Mouse (Mus musculus): ENCODE measurements around the gene Cdrt4.

The Cdrt4 gene

DNA sequence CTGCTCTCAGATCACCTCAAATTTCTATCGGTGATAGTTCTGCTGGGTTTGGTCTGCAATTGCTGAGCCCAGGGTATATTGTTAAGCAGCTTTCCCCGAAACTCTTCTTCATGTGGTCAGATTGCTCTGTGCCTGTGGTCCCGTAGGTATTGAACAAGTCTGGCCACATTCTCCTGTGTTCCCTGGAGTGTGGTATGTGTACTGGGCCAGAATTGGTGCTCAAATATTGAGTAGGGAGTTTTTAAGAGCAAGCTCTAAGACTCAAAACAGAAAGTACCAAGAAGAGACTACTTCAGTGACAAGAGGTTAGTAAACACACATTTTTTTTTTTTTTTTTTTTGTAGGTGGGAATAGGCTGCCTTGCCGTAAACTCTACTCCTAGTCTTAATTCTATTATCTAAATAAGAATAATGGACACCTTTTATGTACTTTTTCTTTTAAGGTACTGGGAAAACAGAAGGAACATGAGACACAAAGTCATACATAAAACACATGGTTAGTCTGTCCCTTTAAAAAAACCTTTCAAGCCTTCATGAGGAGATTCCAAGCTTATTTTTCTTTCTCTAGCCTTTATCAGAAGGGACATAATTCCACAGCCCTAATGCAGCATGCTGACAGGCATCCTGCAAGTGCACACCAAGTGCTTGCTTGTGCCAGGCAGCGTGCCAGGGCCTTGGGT, 46.2 kb downstream of the Cdrt4 start:
- peak; percentile 77 for DNase-seq

GRCm38 (mm10) chr11:62997718-62998281, 46.8 kb downstream of the Cdrt4 start:
- DNase-seq: peak; percentile 59

- DNase-seq: no peak
These were observed 49.1 kb downstream of the Cdrt4 start for GRCm38 (mm10) chr11:63000126-63000525.

DNA sequence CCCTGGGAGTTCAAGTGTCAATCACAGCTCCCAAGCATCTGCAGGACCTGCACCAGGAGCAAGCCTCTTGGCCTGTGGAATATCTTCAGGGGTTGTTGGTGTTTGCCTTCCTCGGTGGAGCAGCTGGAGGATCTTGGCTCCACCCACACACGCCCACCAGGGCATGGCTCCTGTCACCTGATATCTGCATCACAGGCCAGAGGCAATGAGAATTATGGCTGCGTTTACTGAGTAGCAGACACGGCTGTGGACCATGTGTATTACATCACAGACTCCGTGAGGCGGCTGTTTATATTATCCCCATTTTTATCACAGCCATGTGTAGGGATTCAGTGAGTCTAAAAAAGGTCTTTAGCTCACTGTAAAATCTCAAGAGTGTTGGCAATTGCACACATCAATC, 53.6 kb downstream of the Cdrt4 start:
- DNase-seq: no peak

DNA sequence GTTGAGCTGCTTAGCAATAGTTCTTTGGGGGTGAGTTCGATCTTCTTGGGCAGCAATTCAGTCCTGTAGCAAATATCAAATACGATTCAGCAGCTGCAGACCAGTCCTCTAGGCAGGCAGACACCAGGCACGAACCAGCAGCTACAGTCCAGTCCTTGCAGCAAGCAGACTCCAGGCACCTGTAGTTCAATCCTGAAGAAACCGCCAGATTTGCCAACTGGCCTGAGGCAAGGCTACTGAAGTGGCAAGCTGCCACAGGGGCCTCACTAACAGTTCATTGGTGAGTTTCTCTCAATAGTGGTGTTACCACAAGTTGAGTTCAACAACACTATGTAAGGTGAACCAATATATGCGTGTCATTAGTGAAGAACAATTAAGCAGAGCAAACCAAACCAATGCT, 56.4 kb downstream of the Cdrt4 start:
- no peak for DNase-seq

DNA sequence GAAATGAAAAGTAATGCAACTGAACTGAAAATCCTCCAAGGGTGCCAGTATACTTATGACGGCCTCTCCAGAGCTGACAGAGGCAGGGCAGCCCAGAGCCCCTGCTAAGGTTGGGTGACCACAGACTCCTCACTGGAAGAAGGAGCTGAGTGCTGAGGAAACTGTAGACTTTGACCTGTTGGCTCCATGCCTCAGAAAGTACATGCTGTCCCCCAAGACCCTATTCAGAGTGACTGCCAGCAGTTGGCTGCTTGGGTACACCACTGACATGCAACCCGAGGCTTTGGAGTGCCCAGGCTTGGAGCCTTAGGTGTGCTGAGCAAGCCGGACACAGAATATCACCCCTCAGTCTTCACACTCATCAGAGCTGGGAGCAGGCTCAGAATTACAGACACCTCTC, 57.0 kb downstream of the Cdrt4 start:
- no peak for DNase-seq

- no peak for DNase-seq
These were observed 58.8 kb downstream of the Cdrt4 start for GRCm38 (mm10) chr11:63009761-63010160.

- DNase-seq: no peak
These were observed 66.5 kb downstream of the Cdrt4 start for GRCm38 (mm10) chr11:63017327-63018082.

DNA sequence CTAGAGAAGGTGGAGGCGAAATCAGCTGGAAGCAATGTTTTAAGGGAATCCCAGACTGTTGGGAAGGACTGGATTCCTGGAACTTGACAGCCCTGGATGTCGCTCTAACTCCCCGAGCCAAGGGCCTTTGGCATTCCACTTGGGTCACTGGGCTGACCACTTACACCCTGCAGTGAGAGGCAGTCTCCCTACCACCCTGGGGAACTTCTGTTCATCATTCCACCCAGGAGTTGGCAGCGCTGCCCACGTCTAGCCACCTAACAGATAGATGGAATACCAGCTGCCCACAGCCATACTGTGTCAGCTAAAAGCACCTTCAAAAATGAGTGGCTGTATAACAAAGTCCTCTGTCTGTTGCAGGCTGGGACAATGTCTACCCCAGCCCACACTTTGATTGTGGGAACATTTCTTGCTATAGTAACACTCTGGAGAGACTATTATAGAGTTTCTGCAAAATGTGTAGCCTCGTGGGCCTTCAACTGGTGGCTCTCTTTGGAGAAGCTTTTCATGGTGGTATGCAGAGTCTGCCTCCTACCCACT, 67.2 kb downstream of the Cdrt4 start:
- DNase-seq: peak; percentile 44

- peak; percentile 84 for DNase-seq
These were observed 69.6 kb downstream of the Cdrt4 start for GRCm38 (mm10) chr11:63020633-63021032.

DNA sequence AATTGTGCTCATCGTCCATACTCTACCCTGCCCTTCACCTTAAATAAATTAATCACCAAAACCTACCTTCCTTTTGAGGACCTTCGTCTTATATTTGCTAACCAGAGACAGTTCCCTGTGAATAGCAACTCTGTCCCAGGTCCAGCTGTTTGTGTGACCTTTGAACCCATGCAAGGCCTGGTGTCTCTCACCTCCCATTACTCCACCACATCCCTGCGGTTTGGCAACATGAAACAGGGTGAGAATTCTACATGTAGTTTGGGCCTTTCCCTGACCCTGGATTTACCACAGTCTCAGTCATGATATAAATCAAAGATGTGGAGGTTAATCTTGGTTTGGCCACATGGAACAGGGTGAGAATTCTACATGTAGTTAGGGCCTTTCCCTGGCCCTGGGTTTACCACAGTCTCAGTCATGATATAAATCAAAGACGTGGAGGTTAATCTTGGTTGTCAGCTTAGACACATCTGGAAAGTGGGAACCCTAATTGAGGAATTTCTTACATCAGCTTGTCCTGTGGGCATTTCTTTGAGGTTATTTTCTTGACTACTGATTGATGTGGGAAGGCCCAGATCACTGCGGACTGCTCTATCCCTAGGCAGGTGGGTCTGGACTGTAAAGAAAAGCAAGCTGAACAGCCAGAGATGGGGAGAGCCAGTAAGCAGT, 70.3 kb downstream of the Cdrt4 start:
- DNase-seq: no peak

GRCm38 (mm10) chr11:63023461-63023860, 72.5 kb downstream of the Cdrt4 start:
- peak; percentile 57 for DNase-seq

DNA sequence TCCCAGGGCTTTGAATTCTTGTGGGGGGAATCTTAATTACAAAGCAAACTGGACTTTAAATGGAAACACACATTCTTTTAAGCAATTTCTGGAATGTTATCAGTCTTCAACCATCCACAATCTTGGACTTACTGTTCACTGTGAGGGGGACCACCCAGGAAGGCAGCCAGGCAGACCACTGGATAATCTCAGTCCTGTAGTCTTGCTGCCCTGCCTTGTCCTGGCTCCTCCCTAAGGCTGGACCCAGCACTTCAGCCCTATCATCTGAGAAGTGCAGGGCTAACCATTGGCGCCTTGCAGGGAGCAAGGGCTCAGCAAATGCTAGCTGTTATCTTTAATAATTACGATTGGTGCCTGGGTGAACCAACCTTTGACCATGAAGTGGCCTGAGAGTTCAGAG, 73.1 kb downstream of the Cdrt4 start:
- peak; percentile 21 for DNase-seq

GRCm38 (mm10) chr11:63025476-63025875, 74.5 kb downstream of the Cdrt4 start:
- DNase-seq: peak; percentile 67

GRCm38 (mm10) chr11:63026651-63027141, 75.7 kb downstream of the Cdrt4 start:
- DNase-seq: peak; percentile 91

DNA sequence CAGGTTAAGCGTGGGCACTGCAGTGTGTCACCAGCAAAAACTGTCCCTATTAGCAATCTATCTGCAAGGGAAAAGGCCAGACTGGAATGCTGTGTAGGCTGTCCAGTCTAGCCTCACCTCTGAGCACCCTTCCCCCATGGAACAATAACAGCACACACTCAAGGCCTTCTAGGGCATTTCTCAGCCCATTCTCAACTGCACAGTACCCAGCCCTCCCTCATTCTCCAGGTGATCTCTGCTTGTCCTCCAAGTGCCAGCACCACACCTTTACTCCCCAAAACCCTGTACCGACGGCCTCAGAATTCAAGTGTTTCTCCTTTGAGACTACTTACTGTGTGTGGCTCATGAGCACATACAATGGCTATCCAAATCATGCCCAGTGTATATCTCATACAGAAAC, 77.1 kb downstream of the Cdrt4 start:
- peak; percentile 43 for DNase-seq

- no peak for DNase-seq
These were observed 78.2 kb downstream of the Cdrt4 start for GRCm38 (mm10) chr11:63029148-63029714.

DNA sequence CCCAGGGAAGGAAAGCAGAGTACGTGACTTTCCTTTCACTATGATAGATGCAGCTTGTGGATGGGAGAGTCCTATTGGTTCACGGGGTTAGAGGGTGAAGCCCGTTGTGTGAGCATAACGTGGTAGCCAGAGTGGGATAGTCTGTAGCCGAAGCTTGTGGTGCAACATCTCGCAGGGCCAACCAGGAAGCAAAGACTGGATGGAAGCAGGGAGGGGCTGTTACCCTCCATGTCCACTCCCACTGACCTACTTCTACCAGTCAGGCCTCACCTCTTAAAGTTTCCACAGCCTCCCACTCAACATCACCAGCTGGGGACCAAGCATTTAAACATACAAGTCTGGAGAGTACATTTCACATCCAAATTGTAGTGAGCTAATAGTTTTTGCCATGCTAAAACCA, 78.7 kb downstream of the Cdrt4 start:
- peak; percentile 66 for DNase-seq

DNA sequence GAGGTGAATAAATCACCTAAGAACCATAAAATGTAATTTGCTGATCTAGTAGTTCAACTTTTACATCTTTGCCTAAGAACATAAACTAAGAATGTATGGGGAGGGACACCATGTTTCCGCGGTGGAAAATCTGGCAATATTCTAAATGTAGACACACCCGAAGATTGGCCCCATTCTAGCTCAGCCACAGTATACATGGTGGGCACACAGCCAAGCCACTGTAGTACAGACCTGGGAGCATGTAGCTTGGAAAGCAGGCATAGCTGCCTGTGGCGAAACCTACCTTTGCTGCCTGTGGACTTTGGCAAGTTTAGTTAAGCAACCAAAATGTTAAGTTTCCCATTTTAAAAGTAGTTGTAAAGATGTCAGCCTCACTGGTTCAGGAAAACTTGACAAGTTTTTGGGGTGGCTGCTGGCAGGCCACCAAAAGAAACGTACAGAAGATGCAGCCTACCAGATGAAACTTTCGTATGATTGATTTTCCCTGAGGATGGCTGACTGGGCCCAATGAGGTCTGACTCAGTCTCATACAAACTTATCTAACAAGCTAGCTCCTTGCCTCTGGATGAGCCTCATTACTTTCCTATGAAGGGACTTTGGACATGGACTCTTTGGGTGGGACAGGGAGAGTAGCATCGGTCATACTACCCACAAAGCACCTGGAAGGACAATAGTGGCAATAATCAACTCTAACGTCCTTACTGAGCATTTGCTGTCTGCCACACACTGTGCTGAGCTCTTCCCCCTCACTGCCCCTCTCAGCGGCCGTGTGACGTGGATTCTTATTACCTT, 84.6 kb downstream of the Cdrt4 start:
- no peak for DNase-seq

- no peak for DNase-seq
These were observed 89.1 kb downstream of the Cdrt4 start for GRCm38 (mm10) chr11:63040002-63040661.

Measured in lung, postnatal 36 days (tissue).